Mouse (Mus musculus): ENCODE data around the gene Cyp4f13.

The Cyp4f13 gene

DNA sequence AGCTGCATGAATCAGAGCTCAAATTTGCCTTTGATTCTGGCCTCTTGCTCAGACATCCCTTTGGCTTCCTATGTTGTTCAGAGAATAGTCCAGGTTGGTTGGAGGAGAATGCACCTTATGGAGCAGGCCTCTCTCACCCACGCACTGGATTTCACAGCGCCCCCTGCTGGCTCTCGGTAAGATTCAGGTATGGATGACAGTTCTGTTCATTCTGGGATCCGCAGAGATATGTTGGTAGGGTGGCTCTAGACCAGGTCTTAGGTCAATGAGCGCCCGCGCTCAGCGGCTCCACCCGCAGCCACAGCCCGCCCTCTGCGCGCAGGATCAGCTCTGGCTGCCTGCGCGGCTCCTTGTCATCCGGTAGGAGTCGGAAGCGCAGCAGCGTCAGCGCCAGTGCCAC, 42.0 kb downstream of the Cyp4f13 start:
- peak; percentile 22 for DNase-seq (ENCODE audit: low spot score)

DNA sequence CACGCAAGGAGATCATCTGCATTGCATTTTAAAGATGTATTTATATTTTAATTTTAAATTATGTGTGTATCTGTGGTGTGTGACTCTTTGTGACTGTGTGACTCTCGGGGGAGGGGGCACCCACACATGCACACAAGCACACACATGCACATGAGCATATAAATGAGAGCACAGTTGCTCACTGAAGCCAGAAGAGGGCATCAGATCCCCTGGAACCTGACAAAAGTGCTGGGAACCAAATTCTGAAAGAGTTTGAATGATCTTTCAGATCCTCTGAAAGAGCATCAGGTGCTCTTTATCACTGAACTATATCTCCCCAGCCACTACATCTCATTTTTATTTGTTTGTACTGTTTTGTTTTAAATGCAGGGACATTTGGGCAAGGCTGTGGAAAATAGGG, 42.8 kb downstream of the Cyp4f13 start:
- no peak for DNase-seq (ENCODE audit: low spot score)

DNA sequence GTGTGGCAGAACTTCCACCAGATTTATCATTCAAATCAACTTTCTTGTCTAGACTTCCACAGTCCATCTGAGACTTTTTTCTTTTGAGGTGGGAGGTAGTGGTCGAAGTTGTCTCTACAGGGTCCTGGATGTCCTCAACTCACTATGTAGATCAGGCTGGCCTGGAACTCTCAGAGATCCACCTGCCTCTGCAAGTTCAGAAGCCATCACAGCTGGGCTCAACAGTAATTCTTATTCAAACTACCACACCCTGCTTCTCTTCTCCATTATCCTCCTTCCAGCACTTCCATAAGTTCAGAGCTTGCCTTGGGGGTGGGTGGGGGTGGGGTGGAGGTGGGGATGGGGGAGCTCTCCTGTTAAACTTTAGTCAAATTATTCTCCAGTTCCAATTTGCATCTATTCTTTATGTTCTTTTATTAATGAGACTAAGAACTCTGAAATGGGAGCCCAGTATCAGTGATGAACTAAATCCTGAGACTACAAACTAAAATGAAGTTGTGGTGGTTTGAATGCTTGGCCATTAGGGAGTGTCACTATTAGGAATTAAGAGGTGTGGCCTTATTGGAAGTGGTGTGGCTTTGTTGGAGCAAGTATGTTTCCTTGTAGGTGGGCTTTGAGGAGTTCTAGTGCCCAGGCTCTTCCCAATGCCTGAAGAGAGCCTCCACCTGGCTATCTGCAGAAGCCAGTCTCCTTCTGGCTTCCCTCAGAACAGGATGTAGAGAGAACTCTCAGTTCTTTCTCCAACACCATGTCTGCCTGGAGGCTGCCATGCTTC, 45.3 kb downstream of the Cyp4f13 start:
- no peak for DNase-seq (ENCODE audit: low spot score)

DNA sequence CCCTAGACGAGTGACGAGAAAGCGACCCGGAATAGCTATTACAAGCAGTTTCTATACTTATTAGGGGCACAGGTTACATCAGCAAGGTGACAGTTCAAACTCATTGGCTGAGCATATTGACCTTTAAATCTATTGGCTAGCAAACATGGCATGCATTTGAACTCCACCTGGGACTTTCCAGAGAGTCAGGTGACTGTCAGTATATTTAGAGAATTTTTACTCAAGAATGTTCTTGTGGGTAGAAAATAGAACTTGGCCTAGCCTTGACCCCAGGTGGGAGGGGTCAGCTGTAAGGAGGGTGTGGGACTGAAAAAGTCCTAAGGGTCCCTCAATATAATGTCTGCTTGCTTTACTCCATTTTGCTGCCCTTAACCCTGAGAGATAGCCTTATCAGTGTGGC, 51.8 kb downstream of the Cyp4f13 start:
- no peak for DNase-seq (ENCODE audit: low spot score)

DNA sequence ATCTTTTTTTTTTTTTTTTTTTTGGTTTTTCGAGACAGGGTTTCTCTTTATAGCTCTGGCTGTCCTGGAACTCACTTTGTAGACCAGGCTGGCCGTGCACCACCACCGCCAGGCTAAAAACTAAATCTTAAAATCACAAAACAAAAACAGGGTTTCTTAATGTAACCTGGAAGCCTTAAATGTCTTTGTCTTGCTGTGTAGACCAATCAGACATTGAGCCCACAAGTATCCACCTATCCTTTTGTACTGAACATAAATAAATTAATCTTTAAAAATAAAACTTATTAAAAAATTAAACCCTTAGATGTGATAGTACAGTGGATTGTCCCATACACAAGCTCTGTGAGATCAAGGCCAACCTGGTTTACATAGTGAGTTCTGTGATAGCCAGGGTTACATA, 53.3 kb downstream of the Cyp4f13 start:
- DNase-seq (ENCODE audit: low spot score) = no peak

DNA sequence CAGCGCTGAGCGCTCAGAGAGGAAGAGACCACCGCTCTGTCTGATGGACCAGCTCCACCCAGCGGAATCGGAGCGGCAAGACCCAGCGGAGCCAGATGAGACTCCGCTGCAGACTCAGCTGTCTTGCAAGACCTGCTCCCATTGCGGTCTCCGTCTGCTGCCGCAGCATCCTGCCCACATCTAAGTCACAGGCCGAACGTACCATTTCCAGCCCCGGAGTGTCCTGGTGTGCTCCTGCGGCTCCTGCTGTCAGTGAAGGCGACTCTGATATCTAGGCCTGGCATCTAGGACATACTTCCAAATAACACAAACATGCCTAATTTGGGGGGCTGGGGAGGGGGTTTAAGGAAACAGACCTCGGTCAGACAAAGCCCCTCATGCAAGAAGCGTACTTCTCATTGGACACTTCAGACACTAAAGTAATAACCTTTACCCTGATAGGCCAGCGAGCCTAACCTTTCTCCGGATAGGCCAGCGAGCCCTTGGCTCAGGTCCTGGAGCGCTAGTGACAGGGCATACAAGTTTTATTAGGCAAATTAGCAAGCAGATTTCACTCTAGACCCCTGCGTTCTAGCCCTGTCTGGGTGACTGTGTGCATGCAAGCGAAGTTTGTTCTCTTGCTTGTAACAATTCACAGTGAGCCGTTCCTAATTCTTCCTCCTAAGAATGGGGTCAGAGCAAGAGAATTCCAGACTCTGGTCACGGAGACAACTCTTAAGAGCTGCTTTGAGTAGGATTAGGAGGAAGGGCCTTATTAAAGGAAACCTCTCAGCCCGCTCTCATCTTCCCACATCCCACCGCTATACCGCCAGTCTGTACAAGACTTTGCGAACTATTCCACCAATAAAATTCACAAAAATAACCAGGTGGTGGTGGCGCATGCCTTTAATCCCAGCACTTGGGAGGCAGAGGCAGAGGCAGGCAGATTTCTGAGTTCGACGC, 55.7 kb downstream of the Cyp4f13 start, which contains the start of gene Zfp870:
Gene Zfp870 (minus strand): TSS at position 404 of the 942 bp plus-strand sequence.
- DNase-seq (ENCODE audit: low spot score) = peak; percentile 92

DNA sequence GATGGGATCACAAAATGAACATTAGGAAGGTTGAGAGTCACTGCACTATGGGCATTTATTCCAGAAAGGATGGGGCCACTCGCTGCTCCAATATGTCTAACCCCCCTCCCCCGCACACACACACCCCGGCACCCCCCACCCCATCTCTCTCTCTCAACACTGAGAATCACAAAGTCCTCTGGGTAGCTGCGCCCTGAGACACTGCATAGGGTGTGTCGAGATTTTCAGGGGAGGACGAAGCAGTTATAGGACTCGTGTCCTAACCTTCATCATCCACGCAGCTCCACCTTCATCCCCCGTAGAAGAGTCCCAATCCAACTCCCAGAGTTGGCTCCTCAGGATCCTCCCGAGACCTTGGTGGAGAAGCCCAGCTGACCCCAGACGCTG, 56.4 kb downstream of the Cyp4f13 start:
- no peak for DNase-seq (ENCODE audit: low spot score)

DNA sequence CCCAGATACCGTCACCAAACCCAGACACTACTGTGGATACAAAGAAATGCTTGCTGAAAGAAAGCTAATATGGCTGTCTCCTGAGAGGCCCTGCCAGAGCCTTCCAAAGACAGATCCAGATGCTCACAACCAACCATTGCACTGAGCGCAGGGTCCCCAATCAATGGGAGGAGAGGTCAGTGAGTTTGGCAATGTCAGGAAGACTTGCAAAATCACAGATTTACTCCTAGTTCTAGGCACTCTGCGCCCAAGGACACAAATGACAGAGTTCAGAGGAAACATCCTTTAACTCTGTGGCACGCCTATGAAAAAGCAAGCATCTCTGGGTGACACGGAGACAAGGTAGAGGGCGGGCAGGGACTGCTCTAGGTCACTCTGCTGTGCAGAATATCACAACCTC, 57.6 kb downstream of the Cyp4f13 start:
- DNase-seq (ENCODE audit: low spot score) = no peak

DNA sequence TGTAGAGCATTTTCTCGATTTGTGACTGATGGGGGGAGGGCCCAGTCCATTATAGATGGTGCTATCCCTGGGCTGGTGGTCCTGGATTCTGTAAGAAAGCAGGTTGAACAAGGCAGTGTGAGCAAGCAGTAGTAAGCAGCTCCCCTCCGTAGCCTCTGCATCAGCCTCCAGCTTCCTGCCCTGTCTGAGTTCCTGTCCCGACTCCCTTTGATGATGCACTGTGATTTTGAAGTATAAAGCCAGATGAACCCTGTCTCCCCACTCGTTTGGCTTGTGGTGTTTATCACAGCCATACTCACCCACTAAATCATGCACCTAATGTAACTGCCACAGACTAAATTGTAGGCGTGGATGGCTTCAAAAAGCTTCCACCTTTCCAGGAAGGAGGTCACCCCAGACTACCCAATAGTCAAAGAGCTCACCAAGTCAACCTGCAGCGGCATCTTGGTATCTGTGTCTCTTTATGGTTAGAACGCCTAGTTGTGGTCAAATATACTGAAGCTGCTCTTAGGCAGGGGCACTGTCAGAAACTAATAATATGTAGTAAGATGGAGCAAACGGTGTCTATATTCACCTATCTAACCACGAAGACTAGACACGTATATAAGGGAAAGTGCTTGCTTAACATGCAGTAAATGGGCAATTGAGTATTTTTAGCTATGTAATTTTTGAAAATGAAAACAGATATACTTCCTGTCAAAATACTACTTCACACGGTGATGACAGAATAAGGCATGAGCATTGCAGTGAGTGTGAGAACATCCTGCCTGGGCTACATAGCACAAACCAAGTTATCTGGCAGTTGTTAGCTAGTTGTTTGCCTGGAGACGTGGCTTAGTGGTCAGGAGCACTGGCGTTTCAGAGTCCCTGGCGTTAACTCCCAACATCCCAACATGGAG, 66.6 kb downstream of the Cyp4f13 start:
- no peak for DNase-seq (ENCODE audit: low spot score)

DNA sequence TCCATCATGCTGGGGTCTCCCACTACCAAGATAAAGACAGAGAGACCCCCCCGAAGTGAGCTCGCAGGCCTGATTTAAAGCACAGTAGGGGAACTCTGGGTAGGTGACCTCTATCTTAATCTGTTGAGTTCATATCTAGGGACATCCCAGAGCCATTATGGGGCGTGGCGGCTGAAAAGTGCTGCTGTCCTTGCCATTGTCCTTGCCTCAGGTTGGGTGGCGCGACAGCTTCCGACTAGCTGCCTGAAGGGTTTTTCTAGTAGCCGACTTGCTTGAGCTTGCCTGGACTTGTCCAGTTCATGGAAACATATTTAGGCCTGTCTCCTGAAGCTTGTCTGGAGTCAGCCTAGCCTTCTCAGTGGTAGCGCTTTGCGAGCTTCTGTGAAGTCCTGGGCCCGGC, 68.4 kb downstream of the Cyp4f13 start:
- no peak for DNase-seq (ENCODE audit: low spot score)

DNA sequence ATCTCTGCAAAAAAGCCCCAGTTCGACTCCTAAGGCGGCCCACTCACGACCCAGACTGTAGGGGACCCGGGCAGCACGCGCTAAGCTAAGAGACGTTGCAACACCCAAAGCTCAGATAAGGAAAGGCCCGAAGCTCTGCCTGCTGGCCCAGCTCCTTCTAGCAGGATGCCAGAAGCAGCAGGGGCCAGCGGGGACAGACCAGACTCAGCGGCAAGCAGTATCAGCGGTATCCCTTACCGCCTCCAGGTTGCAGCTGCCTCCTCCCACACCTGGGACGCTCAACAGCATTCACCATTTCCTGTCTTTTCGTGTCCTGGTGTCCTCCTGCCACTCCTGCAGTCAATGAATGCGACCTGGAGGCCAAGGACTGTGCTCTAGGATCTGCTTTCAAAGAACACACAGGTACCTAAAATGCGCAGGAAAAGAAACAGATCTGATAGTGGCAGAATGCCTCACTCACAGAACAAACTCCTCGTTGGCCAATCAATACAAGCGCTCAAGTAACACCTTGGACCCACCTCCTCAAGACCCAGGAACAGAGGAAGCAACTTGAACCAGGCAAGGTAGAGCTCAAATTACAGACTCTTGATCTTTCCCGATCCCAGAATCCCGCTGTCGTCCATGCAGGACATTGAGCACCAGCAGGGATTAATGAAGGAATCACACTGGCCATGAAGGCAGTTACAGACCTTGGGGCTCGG, 69.6 kb downstream of the Cyp4f13 start:
- DNase-seq (ENCODE audit: low spot score) = peak; percentile 14
